Mouse (Mus musculus) stomach, postnatal 0 days (tissue): ENCODE results near the gene Lce3b. TPM values are rescaled to one million over a fixed set of nuclear protein-coding genes. Genes with fewer than 3 reads are reported as not detected.
A peak's percentile ranks its signal among the peaks of the same experiment; 100 is the strongest.

ENCODE experiments used
- ATAC-seq: fragments of 200-750 bp; cut with Nextera tagmentation; 2 replicates; pipeline ENCODE4 v1.8.0; 2017; ENCODE audit not compliant: low FRiP score, low TSS enrichment
- DNase-seq: peaks from one replicate; pipeline ENCODE4 v3.0.0-alpha.2; 2016; ENCODE audit warnings: low spot score
- H3K27ac ChIP-seq: fragments of 300-500 bp; sonication (generic); replicated peaks from 2 replicates; pipeline ENCODE4 v1.5.1; 2014; ENCODE audit warnings: mild to moderate bottlenecking, control low read depth
- H3K27me3 ChIP-seq: fragments of 300-500 bp; sonication (generic); 2 replicates; pipeline ENCODE4 v1.6.1; 2014; ENCODE audit warnings: low read length; ENCODE audit not compliant: control insufficient read depth, insufficient read depth
- H3K36me3 ChIP-seq: fragments of 300-500 bp; sonication (generic); 2 replicates; pipeline ENCODE4 v1.6.1; 2014; ENCODE audit warnings: low read length, mixed read lengths; ENCODE audit not compliant: control insufficient read depth, insufficient read depth
- H3K4me1 ChIP-seq: fragments of 300-500 bp; sonication (generic); replicated peaks from 2 replicates; pipeline ENCODE4 v1.6.1; 2014; ENCODE audit warnings: antibody characterized with exemption; ENCODE audit not compliant: control insufficient read depth, insufficient read depth
- H3K4me2 ChIP-seq: fragments of 300-500 bp; sonication (generic); replicated peaks from 2 replicates; pipeline ENCODE4 v1.6.1; 2014; ENCODE audit warnings: low read depth, mild to moderate bottlenecking, control low read depth, moderate library complexity
- H3K4me3 ChIP-seq: fragments of 300-500 bp; sonication (generic); 2 replicates; pipeline ENCODE4 v1.5.1; 2014; ENCODE audit warnings: low read depth, low read length, control low read depth
- H3K9ac ChIP-seq: fragments of 300-500 bp; sonication (generic); 2 replicates; pipeline ENCODE4 v1.6.1; 2014; ENCODE audit warnings: mild to moderate bottlenecking, low read length, control low read depth, mixed read lengths
- H3K9me3 ChIP-seq: fragments of 300-500 bp; sonication (generic); 2 replicates; pipeline ENCODE4 v1.6.1; 2016; ENCODE audit warnings: low read length; ENCODE audit not compliant: control insufficient read depth
- CTCF ChIP-seq: IDR thresholded peaks from 2 replicates; pipeline ENCODE4 v1.5.1; 2016; ENCODE audit warnings: antibody characterized with exemption, low read depth, mild to moderate bottlenecking, moderate library complexity
- EP300 ChIP-seq: optimal IDR thresholded peaks from 2 replicates; pipeline ENCODE3; 2016; ENCODE audit warnings: antibody characterized with exemption
- WGBS: fragments of 180-500 bp; shearing (Covaris S2); extraction: QIAGEN DNeasy Blood & Tissue Kit; methylation state at CpG from one replicate; pipeline ENCODE4 v1.1.7; 2014; 5-methylcytosine and 5-hydroxymethylcytosine counted together
- polyA plus RNA-seq: library from polyadenylated mRNA; unstranded; fragments of >200 nt; fragmentation: Nextera tagmentation; extraction: Ambion mirVana; gene quantifications from 2 replicates; pipeline ENCODE4 v1.2.1, GENCODE M21; 2015

The Lce3b gene
- polyA plus RNA-seq: 847 and 849 TPM in 2 replicates

- 51% methylated on average over 2 of the region's 2 CpGs for WGBS
- Histone ChIP-seq H3K4me3 (no peak within 1 kb of the TSS), H3K36me3 (no peaks in the 10 kb centered on the region), H3K27ac (no peak within 1 kb of the TSS), H3K27me3 (no peaks in the 10 kb centered on the region), H3K9ac (no peak within 1 kb of the TSS), H3K4me1 (no peaks in the 10 kb centered on the region), H3K4me2 (no peak within 1 kb of the TSS), H3K9me3 (no peaks in the 10 kb centered on the region)
- TF ChIP-seq EP300 (no peak), CTCF (no peak)
- ATAC-seq (no peak), DNase-seq (no peak)
These were observed at the start of gene Lce3b for GRCm38 (mm10) chr3:92932679-92933078. Gene Lce3b, plus strand, starts transcription at chr3:92932979.

- Histone ChIP-seq H3K36me3 (no peaks in the 10 kb centered on the region), H3K27me3 (no peaks in the 10 kb centered on the region), H3K9me3 (no peaks in the 10 kb centered on the region), H3K4me3 (no peak overlapping the region), H3K27ac (peak overlapping the region; percentile 82; the same call in 1 of the 2 replicates), H3K4me2 (no peak overlapping the region), H3K9ac (no peak overlapping the region), H3K4me1 (no peaks in the 10 kb centered on the region)
- ATAC-seq (no peak), DNase-seq (no peak)
- 45% methylated on average over 3 of the region's 3 CpGs for WGBS
- TF ChIP-seq CTCF (no peak), EP300 (peak; percentile 59)
These were observed 38.7 kb upstream of the Lce3b start for GRCm38 (mm10) chr3:92894063-92894462.

GRCm38 (mm10) chr3:92894489-92894888, 38.3 kb upstream of the Lce3b start:
- no peak overlapping the region for H3K4me3 ChIP-seq
- 48% methylated on average over 1 of the region's 1 CpGs for WGBS
- H3K4me1 ChIP-seq: no peaks in the 10 kb centered on the region
- H3K4me2 ChIP-seq: no peak overlapping the region
- no peaks in the 10 kb centered on the region for H3K36me3 ChIP-seq
- H3K9me3 ChIP-seq: no peaks in the 10 kb centered on the region
- no peak; the same call in 1 of the 2 replicates for ATAC-seq
- H3K27me3 ChIP-seq: no peaks in the 10 kb centered on the region
- H3K27ac ChIP-seq: peak overlapping the region; percentile 82
- DNase-seq: no peak
- TF ChIP-seq CTCF (no peak), EP300 (no peak)
- H3K9ac ChIP-seq: no peak overlapping the region

GRCm38 (mm10) chr3:92902992-92903391, 29.8 kb upstream of the Lce3b start:
- no peak for ATAC-seq
- Histone ChIP-seq H3K4me3 (no peak overlapping the region), H3K27me3 (no peaks in the 10 kb centered on the region), H3K36me3 (no peaks in the 10 kb centered on the region), H3K9ac (no peak overlapping the region), H3K4me1 (no peaks in the 10 kb centered on the region), H3K27ac (no peak overlapping the region), H3K4me2 (no peak overlapping the region), H3K9me3 (no peaks in the 10 kb centered on the region)
- TF ChIP-seq CTCF: peak; percentile 75
- no peak for TF ChIP-seq EP300
- WGBS: 19% methylated on average over 3 of the region's 3 CpGs
- peak; percentile 28 for DNase-seq

- no peak overlapping the region for H3K4me2 ChIP-seq
- DNase-seq: no peak
- no peak overlapping the region for H3K4me3 ChIP-seq
- no peak overlapping the region for H3K9ac ChIP-seq
- H3K27me3 ChIP-seq: no peaks in the 10 kb centered on the region
- no peak overlapping the region for H3K27ac ChIP-seq
- 35% methylated on average over 4 of the region's 4 CpGs for WGBS
- TF ChIP-seq CTCF (peak; percentile 69), EP300 (no peak)
- no peaks in the 10 kb centered on the region for H3K9me3 ChIP-seq
- no peaks in the 10 kb centered on the region for H3K36me3 ChIP-seq
- no peak for ATAC-seq
- no peaks in the 10 kb centered on the region for H3K4me1 ChIP-seq
These were observed 29.1 kb upstream of the Lce3b start for GRCm38 (mm10) chr3:92903640-92904039.

GRCm38 (mm10) chr3:92905182-92905581, 27.6 kb upstream of the Lce3b start:
- Histone ChIP-seq H3K27ac (no peak overlapping the region), H3K9me3 (no peaks in the 10 kb centered on the region), H3K36me3 (no peaks in the 10 kb centered on the region), H3K4me1 (no peaks in the 10 kb centered on the region), H3K9ac (no peak overlapping the region), H3K4me3 (no peak overlapping the region), H3K4me2 (no peak overlapping the region), H3K27me3 (no peaks in the 10 kb centered on the region)
- ATAC-seq (no peak), DNase-seq (no peak)
- 34% methylated on average over 3 of the region's 3 CpGs for WGBS
- no peak for TF ChIP-seq EP300
- TF ChIP-seq CTCF: no peak
